Mouse (Mus musculus) liver, embryonic 14.5 days (tissue): ENCODE measurements at regions not wholly inside any gene's neighbourhood (a gene's known extent, or its start where the extent isn't known, plus 50 kb on each side); places are given as distances from the start of the nearest gene placed in this dataset.

Source experiments
- ATAC-seq: fragments of 200-750 bp; cut with Nextera tagmentation; 2 replicates; pipeline ENCODE4 v1.8.0; 2017; ENCODE audit warnings: moderate number of reproducible peaks, mild to moderate bottlenecking, moderate library complexity; ENCODE audit not compliant: insufficient read depth
- DNase-seq, 3 experiments: peaks; one replicate each; pipeline ENCODE4 v3.0.0-alpha.2; 2012 to 2013; ENCODE audit warnings: low read depth in 3 of 3, low spot score in 3 of 3
- H3K27ac ChIP-seq: fragments of 300-500 bp; sonication (generic); 2 replicates; pipeline ENCODE4 v1.5.1; 2014; ENCODE audit warnings: moderate library complexity, mild to moderate bottlenecking, control low read depth, inconsistent platforms
- H3K27me3 ChIP-seq: fragments of 300-500 bp; sonication (generic); 2 replicates; pipeline ENCODE4 v1.6.1; 2014; ENCODE audit warnings: mild to moderate bottlenecking, low read length, moderate library complexity; ENCODE audit not compliant: control insufficient read depth, insufficient read depth
- H3K36me3 ChIP-seq: fragments of 300-500 bp; sonication (generic); replicated peaks from 2 replicates; pipeline ENCODE4 v1.6.1; 2014; ENCODE audit warnings: low read depth; ENCODE audit not compliant: control insufficient read depth, insufficient read depth
- H3K4me1 ChIP-seq, 2 experiments: fragments of 200-500 bp in 1 of 2; fragments of 300-500 bp in 1 of 2; sonication (generic) in 1 of 2; replicated peaks; 2 replicates each; pipeline ENCODE4 v1.6.1; 2012 to 2014; ENCODE audit warnings: antibody characterized with exemption in 1 of 2, inconsistent platforms in 1 of 2, low read length in 1 of 2; ENCODE audit not compliant: control insufficient read depth in 2 of 2, insufficient read depth in 2 of 2
- H3K4me2 ChIP-seq: fragments of 300-500 bp; sonication (generic); 2 replicates; pipeline ENCODE4 v1.6.1; 2014; ENCODE audit warnings: low read depth, mild to moderate bottlenecking, control low read depth, moderate library complexity
- H3K4me3 ChIP-seq, 2 experiments: fragments of 200-500 bp in 1 of 2; fragments of 300-500 bp in 1 of 2; sonication (generic) in 1 of 2; 2 replicates each; pipeline ENCODE4 v1.5.1; 2012 to 2014; ENCODE audit warnings: low read depth in 2 of 2, low read length in 2 of 2, mild to moderate bottlenecking in 2 of 2, control low read depth in 1 of 2, inconsistent platforms in 1 of 2, moderate library complexity in 1 of 2; ENCODE audit not compliant: insufficient read depth in 1 of 2
- H3K9ac ChIP-seq: fragments of 300-500 bp; sonication (generic); replicated peaks from 2 replicates; pipeline ENCODE4 v1.6.1; 2014; ENCODE audit warnings: mild to moderate bottlenecking, control low read depth, moderate library complexity
- H3K9me3 ChIP-seq: fragments of 300-500 bp; sonication (generic); 2 replicates; pipeline ENCODE4 v1.6.1; 2016; ENCODE audit warnings: low read length, mixed read lengths; ENCODE audit not compliant: control insufficient read depth
- CTCF ChIP-seq: IDR thresholded peaks from 2 replicates; pipeline ENCODE4 v1.5.1; 2016; ENCODE audit warnings: antibody characterized with exemption, low read depth, control low read depth
- EP300 ChIP-seq: IDR thresholded peaks from 2 replicates; pipeline ENCODE4 v1.6.1; 2016; ENCODE audit warnings: antibody characterized with exemption, low read depth
- WGBS: fragments of 180-500 bp; shearing (Covaris S2); extraction: QIAGEN DNeasy Blood & Tissue Kit; methylation state at CpG from one replicate; pipeline ENCODE4 v1.1.7; 2014; ENCODE audit not compliant: insufficient replicate concordance; 5-methylcytosine and 5-hydroxymethylcytosine counted together

- Histone ChIP-seq H3K36me3 (no peaks in the 10 kb centered on the region), H3K4me3 (no peak overlapping the region), H3K27me3 (no peaks in the 10 kb centered on the region), H3K4me2 (no peak overlapping the region), H3K9me3 (no peaks in the 10 kb centered on the region), H3K9ac (no peak overlapping the region), H3K27ac (no peak overlapping the region), H3K4me1 (no peaks in the 10 kb centered on the region)
- no peak for TF ChIP-seq CTCF
- TF ChIP-seq EP300: no peak
- no peak for DNase-seq
- no peak for ATAC-seq
- 52% methylated on average over 3 of the region's 3 CpGs for WGBS
These were observed 112.2 kb upstream of the Arntl start for GRCm38 (mm10) chr7:113095092-113095491.

- WGBS: 65% methylated on average over 7 of the region's 7 CpGs
- TF ChIP-seq EP300 (no peak), CTCF (no peak)
- Histone ChIP-seq H3K27me3 (no peaks in the 10 kb centered on the region), H3K9me3 (no peaks in the 10 kb centered on the region), H3K9ac (no peak overlapping the region), H3K4me1 (no peaks in the 10 kb centered on the region), H3K4me3 (no peak overlapping the region), H3K36me3 (no peaks in the 10 kb centered on the region), H3K4me2 (no peak overlapping the region), H3K27ac (no peak overlapping the region)
- ATAC-seq (no peak), DNase-seq (no peak)
These were observed 103.0 kb upstream of the Arntl start for GRCm38 (mm10) chr7:113104265-113104664.

- DNase-seq: no peak
- no peaks in the 10 kb centered on the region for H3K27me3 ChIP-seq
- no peaks in the 10 kb centered on the region for H3K9me3 ChIP-seq
- H3K4me1 ChIP-seq: no peaks in the 10 kb centered on the region
- H3K4me3 ChIP-seq: no peak overlapping the region
- WGBS: 37% methylated on average over 1 of the region's 1 CpGs
- TF ChIP-seq CTCF: no peak
- no peak for TF ChIP-seq EP300
- no peaks in the 10 kb centered on the region for H3K36me3 ChIP-seq
- H3K27ac ChIP-seq: no peak overlapping the region
- no peak overlapping the region for H3K4me2 ChIP-seq
- ATAC-seq: no peak
- no peak overlapping the region for H3K9ac ChIP-seq
These were observed 101.9 kb upstream of the Arntl start for GRCm38 (mm10) chr7:113105359-113105758.

- Histone ChIP-seq H3K4me2 (no peak overlapping the region), H3K4me1 (no peaks in the 10 kb centered on the region), H3K27ac (no peak overlapping the region), H3K9me3 (no peaks in the 10 kb centered on the region), H3K9ac (no peak overlapping the region), H3K4me3 (no peak overlapping the region), H3K36me3 (no peaks in the 10 kb centered on the region), H3K27me3 (no peaks in the 10 kb centered on the region)
- TF ChIP-seq CTCF (no peak), EP300 (no peak)
- ATAC-seq (no peak), DNase-seq (no peak)
- WGBS: 74% methylated on average over 7 of the region's 7 CpGs
These were observed 100.5 kb upstream of the Arntl start for GRCm38 (mm10) chr7:113106731-113107130.

GRCm38 (mm10) chr7:113107965-113108364, 99.3 kb upstream of the Arntl start:
- H3K9ac ChIP-seq: no peak overlapping the region

More at GRCm38 (mm10) chr7:113107965-113108364, 99.3 kb upstream of the Arntl start:
- Histone ChIP-seq H3K4me3 (no peak overlapping the region), H3K36me3 (no peaks in the 10 kb centered on the region), H3K4me1 (no peaks in the 10 kb centered on the region), H3K9me3 (no peaks in the 10 kb centered on the region), H3K27ac (no peak overlapping the region), H3K27me3 (no peaks in the 10 kb centered on the region), H3K4me2 (no peak overlapping the region)
- WGBS: 50% methylated on average over 5 of the region's 5 CpGs
- TF ChIP-seq CTCF (no peak), EP300 (no peak)
- ATAC-seq (no peak), DNase-seq (no peak)
